Mouse (Mus musculus) frontal cortex, postnatal 25 days (tissue): Measurements from ENCODE around the gene Oas1g.
"Not testable (repeated sequence)": the region's sequence is repeated elsewhere in the genome, so short reads cannot be mapped to it uniquely, and the experiment has no call there.

Source experiments
- DNase-seq, 2 experiments: peaks; one replicate each; pipeline ENCODE4 v3.0.0; 2022; ENCODE audit warnings: low spot score in 2 of 2

Oas1g gene

DNA sequence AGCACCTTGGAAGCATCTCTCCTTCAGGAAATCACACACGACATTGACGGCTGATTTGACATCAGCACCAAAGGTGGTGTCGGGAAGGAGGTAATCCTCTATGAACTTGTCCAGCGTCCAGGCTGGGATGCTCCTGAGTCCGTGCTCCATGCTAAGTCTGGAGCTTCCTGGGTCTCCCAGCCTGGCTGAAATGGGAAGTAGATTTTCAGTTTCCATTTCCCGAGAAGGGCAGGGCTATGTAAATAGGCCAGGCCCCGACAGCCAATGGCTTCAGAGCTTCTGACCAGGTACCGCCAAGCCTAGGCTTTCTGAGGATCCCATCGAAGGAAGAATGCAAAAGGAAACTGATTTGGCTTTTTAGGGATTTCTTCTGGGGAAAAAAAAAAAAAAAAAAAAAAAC, at the start of gene Oas1g:
Oas1g (minus strand) TSS at position 201 of the 400 bp plus-strand sequence.
- DNase-seq: not testable (repeated sequence)

DNA sequence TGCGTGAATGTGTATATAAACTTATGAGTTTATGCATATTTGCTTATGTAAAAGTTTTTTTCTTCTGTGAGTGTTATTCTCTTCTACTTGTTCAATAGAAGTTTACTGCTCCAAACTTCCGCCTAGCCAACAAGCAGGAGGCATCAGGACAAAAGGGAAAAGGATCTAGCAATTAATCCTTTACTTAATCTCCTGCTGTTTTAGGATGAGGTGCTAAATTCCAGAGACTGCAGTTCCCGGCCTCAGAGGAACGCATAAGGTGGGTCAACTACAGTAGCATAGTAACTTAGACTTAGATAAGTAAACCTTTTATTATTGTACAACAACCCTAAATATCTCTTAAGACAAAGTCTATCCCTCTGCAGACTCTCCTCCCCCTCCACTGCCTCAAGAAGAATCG, 46.6 kb upstream of the Oas1g start:
- no peak for DNase-seq

DNA sequence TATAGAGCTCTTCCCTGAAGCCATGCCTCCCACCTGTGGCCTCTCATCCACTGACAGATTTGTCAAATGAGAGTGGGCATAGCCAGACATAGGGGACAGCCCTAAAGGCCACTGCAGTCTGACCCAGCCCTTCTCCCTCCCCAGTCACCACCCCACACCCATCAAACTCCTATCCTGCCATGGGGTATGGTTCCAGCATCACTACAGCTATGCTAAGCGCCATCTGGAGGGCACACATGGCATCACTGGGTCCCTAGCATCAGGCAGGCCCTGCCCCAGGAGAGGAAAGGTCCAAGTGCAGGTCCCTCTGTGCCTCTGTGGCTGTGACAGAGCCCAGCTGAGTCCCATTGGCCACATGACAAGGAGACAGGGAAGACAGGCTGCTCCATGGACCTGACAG, 39.6 kb upstream of the Oas1g start:
- DNase-seq: no peak

DNA sequence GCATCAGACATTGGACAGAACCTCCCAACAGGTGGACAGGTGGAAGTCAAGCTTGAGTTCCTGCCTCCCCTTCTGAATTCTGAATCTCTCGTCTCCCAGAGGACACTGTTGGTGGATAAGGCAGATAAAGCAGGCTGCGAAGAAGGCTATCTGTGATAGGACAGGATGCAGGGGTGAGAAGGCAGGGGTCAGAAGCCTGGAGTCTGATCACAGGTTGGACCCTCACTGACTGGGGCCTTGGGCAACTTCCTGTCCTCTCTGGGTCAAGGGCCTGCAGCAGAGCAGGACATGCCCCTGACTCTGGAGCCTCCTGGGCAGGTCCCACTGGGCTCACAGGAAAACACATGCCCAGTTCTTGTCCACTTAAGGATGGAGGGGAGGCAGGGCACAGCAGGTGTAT, 38.9 kb upstream of the Oas1g start:
- not testable (repeated sequence) for DNase-seq

DNA sequence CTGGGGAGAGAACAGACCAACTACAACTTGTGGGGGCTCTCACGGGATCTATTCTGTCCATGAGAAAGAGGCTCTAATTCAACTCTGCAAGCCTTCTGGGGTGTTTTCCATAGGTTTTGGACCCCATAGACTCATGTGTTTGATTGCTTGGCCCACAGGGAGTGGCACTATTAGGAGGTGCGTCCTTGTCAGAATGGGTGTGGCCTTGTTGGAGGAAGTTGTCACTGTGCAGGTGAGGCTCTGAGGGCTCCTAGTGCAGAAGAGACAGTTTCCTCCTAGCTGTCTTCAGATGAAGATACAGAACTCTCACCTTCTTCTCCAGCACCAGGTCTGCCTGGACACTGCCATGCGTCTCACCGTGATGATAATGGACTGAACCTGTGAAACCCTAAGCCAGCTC, 37.1 kb upstream of the Oas1g start:
- DNase-seq: not testable (repeated sequence)

DNA sequence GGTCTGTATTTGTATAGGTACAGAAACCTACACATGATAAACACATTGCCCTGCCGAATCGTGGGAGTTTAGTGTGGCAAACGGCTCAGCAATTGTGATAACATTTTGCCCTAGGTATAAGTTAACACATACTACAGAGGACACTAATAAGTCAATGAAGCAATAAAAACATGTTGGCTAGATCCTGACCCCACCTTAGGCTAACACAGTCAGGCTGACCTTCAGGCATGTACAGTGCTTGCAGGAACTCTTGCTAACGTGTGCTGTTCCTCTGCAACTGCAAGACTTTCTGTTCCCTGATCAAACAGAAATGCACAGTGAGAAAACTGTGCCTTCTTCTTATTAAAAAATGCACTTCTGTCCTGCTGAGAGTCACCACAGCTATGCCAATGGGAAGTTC, 36.6 kb upstream of the Oas1g start:
- DNase-seq: no peak

DNA sequence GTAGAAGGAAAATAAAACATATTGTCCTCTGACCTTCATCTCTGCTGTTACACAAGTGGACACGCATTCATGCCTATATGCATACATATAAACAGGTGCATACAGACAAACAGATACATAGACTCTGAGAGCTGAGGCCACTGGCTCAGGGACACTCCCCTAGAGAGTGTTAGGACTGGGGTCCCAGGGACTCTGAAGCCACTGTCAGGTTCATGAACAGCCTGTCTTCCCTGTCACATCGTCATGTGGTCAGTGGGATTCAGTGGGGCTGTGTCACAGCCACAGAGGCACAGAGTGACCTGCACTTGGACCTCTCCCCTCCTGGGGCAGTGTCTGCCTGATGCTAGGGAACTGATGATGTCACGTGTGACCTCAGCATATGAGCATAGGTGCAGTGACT, 32.9 kb upstream of the Oas1g start:
- DNase-seq: no peak

DNA sequence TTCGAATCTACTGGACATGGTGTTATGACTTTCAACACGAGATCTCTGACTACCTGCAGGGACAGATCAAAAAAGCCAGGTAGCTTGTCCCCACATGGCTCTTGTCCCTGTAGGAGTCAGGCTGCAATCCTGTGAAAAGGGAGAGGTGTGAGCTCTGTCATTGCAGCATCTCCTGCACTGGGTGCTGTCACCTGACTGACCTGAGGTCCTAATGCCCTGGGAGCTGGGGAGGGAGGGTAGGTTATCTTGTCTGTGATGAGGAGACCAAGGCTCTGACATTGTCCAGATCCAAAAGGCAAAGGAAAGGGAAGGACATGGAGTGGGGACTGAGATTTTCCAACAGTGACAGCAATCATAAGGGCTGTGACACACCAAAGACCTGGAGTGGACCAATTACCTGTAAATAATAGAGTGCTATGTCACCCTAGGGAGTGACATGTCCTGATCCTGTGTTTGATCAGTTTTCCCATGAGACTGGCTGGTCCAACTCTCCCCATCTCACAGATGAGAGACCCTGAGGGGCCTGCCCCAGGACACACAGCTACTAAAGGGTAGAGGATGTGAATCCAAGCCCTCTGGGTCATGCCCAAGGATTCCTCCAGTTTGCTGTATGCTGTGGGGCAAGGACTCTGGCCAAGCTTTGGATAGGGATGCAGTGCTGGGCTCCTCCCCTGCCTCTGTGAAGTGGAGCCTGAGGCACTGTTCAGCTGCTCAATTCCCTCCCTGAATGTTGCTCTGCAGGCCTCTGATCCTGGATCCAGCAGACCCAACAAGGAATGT, 31.9 kb upstream of the Oas1g start:
- not testable (repeated sequence) for DNase-seq

DNA sequence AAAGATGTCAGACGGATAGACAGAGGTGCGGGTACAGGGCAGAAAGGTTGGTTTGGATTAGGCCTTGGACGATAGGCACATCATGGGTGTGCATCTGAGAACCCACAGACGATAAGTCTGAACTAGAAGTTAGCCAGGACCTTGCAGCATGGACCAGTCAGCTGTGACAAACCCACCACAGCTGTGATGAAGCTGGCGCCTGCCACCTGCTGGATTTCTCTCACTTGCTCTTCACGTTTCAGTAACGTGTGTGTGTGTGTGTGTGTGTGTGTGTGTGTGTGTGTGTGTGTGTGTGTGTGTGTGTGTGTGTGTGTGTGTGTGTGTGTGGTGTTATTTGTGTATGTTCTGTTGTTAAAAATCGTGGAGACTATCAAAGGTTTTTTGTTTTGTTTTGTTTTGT, 26.8 kb upstream of the Oas1g start, which contains the start of gene Oas1d:
Oas1d (plus strand) TSS at position 333 of the 400 bp plus-strand sequence.
- DNase-seq: not testable (repeated sequence)

DNA sequence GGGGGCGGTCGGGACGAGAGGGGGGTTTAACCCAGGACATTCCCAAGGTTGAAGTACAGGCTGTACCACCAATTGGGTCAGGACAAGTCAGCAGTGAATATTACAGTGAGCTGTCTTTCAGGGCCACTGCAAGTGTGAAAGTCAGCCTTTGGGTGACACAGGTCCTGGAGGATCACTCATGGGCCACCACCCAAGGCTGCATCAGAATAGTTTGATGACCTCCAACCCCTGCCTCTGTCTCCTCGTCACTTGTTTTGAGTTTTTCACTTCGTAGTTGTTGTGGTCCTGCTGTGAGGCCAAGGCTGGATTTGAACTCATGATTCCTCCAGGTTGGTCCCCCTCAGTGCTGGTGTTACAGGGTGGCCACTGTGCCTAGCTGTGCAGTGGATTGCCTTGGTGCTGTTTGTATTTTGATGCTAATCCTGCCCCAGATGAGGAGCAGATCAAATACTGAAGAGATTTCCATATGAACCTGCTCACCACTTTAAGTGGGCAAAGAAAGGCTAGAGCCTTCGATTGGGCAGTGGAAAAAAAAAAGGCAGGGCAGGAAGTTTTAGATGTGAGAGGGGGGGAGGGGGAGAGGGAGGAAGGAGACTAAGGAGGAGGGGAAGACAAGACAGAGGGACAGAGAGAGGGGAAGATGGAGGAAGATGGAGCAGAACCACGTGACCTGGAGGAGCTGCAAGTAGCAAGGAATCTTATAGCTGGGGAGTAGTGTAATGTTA, 20.9 kb upstream of the Oas1g start:
- no peak for DNase-seq

DNA sequence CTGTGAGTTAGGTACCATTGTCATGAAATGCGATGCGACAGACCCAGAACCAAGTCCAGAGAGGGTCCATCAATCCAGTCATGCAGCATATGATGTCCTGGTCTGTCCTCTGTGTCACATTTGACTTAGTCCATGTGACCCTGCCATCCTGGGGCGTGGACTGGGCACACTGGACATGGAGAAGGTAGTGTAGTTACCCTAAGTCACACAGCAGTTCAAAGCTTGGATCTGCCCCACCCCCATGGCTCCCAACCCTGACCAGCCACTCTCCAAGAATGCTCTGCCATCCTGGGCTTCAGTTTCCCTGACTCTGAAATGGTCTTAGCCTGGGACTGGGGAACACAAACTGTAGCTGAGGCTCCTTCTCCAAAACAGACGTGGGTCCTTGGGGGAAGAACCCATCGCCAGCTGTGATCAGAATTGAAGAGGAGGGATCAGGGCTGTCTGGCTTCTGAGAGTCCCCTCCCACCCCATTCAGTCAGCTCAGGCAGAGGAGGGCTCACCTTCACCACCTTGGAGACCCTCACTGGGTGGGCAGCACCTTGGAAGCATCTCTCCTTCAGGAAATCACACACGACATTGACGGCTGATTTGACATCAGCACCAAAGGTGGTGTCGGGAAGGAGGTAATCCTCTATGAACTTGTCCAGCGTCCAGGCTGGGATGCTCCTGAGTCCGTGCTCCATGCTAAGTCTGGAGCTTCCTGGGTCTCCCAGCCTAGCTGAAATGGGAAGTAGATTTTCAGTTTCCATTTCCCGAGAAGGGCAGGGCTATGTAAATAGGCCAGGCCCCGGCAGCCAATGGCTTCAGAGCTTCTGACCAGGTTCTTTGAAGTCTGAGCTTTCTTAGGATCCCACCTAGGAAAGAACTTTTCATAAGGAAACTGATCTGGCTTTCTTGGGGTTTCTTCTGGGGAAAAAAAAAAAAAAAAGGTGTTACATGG, 19.6 kb upstream of the Oas1g start, which contains the start of gene Oas1a:
Oas1a (minus strand) TSS at position 731 of the 943 bp plus-strand sequence.
- DNase-seq: not testable (repeated sequence)

DNA sequence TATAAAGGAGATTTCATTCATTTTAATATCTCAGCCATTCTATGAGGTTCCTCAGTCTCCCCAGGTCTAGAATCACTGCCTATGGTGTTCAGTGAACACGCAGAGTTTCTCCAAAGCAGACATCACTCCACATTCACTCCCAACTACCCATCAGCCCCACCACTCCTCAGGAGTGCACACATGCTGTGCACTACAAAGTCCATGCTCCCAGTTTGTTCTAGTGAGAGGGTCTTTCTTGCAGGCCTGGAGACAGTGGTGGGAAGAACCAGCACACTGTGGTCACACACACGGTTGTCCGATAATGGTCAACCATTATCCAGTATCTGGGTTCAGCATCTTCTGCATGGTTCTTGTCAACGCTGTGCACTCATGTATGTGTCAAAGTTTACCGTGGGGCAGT, 14.6 kb upstream of the Oas1g start:
- DNase-seq: no peak

DNA sequence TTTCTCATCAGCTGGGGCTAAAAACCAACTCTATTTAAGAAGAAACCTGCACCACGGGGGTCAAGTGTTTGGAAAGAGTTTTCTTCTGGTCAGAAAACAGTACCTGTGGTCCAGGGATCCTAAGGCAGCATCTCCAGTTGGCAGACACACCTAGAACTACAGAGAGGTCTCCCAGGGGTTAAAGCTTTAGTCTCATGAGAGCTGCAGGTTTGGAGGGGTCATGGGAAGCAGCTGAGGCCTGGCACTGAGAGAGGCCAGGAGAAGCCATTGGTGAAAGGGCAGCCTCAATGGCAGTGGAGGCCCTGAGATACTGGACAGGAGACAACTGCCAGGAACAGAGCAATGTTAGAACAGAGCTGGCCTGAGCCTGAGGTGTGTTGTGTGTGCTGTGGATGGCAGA, 13.3 kb upstream of the Oas1g start:
- no peak for DNase-seq

DNA sequence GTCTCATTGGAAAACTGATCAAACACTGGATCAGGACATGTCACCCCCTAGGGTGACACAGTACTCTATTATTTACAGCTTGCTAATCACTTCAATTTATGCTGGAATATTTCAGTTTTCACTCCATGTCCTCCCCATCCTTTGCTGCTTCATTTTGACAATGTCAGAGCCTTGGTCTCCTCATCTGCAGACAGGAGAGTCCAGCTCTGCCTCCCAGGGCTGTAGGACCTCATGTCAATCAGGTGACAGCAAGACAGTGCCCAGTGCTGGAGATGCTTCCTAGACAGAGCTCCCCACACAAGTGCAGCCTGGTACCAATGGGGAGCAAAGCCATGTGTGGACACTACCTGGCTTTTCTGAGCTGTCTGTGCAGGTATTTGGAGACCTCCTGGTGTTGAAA, 11.3 kb upstream of the Oas1g start:
- no peak for DNase-seq

DNA sequence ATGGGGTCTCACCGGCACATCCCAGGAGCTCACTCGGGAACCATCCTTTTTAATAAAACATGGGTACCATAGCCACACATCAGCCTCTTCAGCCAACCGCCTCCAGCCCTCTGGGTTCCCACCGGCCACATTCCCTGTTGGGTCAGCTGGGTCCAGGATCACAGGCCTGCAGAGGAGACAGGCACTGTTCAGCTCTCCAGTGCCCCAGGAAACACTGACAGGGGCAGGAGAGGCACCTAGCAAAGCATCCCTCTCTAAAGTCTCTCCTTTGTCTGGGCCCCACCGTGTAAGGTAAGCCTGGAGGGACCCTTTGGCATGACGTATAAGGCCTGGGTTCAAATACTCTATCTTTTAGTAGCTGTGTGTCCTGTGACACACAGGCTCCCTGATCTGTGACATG, 10.9 kb upstream of the Oas1g start:
- no peak for DNase-seq

DNA sequence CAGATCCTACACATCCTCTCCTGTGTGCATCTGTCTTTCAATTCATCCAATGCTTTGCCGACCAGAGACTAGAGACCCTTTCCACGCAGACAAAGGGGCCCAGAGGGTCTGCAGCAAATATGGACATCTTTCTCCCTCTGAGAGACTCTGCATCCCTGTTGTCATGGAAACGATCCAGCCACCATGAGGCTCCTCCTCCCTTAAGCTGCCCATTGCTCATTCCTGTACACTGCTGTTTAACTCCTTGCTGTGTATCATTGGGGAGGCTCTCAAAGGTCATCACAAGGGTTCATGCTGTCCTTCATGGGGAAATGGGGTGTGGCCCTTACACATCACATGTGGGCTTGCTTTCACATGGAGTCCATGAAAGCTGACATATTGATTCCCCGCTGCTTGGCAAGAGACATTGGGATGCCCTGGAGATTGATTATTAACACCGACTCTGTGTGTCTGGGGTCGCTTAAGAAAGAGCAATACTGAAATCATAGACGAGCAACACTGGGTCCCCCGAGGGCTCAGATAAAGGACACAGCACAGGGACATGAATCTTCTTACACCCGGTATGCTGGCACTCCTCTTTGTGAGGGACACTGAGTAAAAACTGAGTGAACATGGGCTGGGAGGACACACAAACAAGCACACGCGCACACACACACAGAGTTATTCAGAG, 8.0 kb upstream of the Oas1g start:
- no peak for DNase-seq

DNA sequence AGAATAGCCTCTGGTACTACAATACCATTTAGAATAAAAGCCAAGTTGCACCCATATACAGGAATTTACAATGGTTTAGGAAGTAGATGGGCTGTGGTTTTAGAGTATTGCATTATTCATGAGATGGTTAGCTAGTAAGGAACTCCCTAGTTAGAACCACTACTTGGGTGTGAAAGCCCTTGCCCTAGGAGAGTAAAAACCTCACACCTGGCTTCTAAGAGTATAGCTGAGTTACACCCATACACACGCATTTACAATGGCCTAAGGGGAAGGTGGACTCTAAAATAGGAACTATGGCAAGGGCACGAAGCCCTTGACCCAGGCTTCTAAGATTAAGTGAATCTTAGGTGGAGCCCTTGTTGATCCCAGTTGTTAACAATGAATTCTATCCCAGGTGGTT, 7.3 kb upstream of the Oas1g start:
- not testable (repeated sequence) for DNase-seq

DNA sequence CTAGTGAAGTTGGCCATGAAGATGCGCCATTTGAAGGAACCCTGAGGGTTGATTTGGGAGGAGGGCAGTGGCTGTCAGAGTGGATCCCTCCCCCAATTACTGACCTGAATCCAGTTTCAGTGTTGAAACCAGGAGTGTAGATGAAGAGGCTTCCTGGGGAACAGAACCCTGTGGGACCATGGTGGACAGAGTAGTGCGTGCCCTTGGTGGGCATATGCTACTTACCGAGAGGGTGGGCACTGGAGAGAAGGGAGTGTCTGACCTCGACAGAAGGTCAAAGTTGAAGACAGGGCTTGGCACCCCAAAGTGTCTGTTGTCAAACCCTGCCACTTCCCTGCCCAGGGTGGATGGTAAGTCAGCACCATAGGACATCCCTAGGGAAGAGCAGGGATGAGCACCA, 6.5 kb upstream of the Oas1g start:
- DNase-seq: not testable (repeated sequence)

DNA sequence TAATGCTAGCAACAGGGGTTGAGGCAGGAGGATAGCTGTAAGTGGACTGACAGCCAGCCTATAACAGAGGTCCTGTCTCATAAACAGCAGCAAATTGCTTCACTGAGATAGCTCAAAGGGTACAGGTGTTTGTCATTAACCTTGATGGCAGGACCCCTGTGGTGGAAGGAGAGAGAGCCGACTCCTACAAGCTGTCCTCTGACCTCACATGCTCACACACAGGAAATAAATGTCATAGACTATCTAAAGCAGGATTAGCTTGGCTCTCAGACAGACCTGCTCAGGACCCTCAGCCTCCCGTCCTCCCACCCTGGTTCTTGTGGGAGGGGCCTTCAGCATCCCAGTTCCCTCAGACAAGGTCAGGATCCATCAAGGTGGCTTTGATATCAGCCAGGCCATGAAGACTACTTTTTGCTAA, 4.8 kb upstream of the Oas1g start:
- DNase-seq: no peak

DNA sequence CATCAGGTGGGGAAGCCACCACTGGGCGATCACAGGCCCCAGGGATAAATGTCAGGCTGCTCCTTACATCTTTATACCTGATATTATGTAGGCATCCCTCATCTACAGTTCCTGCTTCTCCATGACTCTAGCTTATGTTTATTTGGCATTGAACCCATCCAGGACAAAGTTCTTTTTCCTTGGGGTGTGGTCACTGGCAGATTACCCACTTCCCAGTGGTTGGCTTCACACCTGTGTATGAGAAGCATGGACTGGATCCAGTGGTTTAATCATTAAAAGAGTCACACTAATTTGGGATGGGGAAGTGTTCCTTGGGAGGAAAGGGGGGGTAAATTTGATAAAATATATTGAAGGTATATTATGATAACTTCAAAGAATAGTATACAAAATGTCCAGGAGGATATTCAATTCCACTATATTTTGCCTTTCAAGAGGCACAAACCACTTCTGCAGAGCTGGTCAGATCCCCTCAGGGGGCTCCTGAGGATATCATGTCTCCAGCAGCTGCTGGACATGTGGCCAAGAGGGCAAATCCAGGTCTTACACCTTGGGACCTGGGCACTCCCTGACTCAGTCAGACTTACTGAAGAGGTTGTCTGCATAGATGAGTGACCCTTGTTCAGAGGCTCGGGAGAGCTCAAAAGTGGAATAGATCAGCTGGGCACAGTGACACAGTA, 4.3 kb upstream of the Oas1g start:
- not testable (repeated sequence) for DNase-seq

DNA sequence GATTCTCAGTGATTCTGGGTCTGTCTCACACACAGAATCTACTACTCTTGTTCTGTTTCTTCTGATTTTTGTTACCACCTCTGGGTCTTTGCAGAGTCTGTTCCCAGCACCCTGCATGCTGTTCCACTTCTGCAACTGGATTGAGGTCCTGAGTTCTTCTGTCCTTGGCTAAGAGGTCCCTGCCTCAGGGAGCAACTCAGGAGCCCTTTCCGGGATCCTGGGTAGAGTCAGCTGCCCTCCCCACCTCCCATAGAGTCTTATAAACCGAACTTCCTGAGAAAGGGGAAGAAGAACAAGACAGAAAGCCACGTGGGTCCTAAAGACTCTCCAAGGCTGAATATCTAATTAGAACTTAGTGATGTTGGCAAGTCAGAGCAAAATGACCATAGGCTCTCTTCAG, 3.6 kb upstream of the Oas1g start:
- no peak for DNase-seq
